Mouse (Mus musculus) E14TG2a.4 (cell line): Measurements from ENCODE around the gene Arhgap28.

Source experiments
- CTCF ChIP-seq: conservative IDR thresholded peaks from 2 replicates; pipeline ENCODE4 v1.5.1; 2014; ENCODE audit warnings: low read length
- NANOG ChIP-seq: IDR thresholded peaks from 2 replicates; pipeline ENCODE4 v1.6.1; 2014; ENCODE audit warnings: borderline replicate concordance, low read length, mixed read lengths

DNA sequence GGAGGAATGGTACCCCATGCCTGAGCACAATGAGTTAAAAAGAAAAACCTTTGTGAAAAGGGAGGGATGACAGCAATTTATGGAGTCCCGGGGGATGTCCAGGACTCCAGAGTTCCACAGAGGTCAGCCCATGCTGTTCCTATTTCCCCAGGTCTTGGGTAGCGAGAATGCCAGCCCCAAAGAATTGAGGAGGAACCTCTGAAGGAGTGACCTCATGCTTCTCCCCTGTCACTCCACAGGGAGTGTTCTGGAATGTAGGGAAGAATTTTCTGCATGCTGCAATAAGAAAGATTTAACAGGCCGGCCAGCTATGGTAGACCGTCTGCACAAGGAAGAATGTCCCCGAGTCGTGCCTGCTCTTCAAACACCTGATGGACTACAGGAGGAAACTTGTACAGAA lies 72.5 kb downstream of the Arhgap28 start:
- TF ChIP-seq CTCF: no peak
- TF ChIP-seq NANOG: no peak
